ENCODE assay signal across 8 mouse cellular contexts in genomic region chr11:96645538-96646037, GRCm38 (mm10).
DNase-seq lines count a peak whose midpoint lies in the region; ATAC-seq and TF ChIP-seq lines count a peak whose summit lies in the region.
"Had no signal": no experiment of that assay in that cellular context is flagged by ENCODE, and none has a peak within 500 bp of the region (broad histone marks: within the 10 kb centered on the region; RNA-seq: fewer than 3 reads in every experiment).

No protein-coding gene starts in this region.

- 32% methylated on average over 10 of the region's 10 CpGs for WGBS in embryonic facial prominence, embryonic 11.5 days
- WGBS in heart, adult 2 months = 20% methylated on average over 10 of the region's 10 CpGs

- H3K4me1 ChIP-seq in embryonic facial prominence, embryonic 11.5 days (ENCODE audit: control insufficient read depth, insufficient read depth, low read length) = no peaks in the 10 kb centered on the region
- H3K4me1 ChIP-seq in heart, adult 2 months (ENCODE audit: control insufficient read depth, insufficient read depth, low read length) = peaks cover 9% of the 10 kb centered on the region

- 0 out of 2 replicates have a peak, but pooled peaks have one; percentile 12 for TF ChIP-seq EP300 in heart, adult 2 months (IDR thresholded peaks at IDR 0.05; ENCODE audit: insufficient read depth, low read depth, low read length)

- intact Hi-C loops in heart, adult 2 months (cut with DNase I) = no loop called here

- no peaks in the 10 kb centered on the region for H3K79me2 ChIP-seq in heart, adult 2 months (replicated peaks; ENCODE audit: control insufficient read depth, insufficient read depth, low read length)

- no peak for TF ChIP-seq POLR2A in heart, adult 2 months (IDR thresholded peaks at IDR 0.05; ENCODE audit: insufficient read depth, low read depth, low read length)

- H3K9me3 ChIP-seq in embryonic facial prominence, embryonic 11.5 days (replicated peaks; ENCODE audit: control insufficient read depth, low read length) = no peaks in the 10 kb centered on the region
- H3K9me3 ChIP-seq: lung, embryonic 15.5 days had no signal

- peak; percentile 60 for DNase-seq in adrenal gland, postnatal 14 days
- DNase-seq in embryonic facial prominence, embryonic 11.5 days (ENCODE audit: low spot score) = peak; percentile 71
- DNase-seq in heart, adult 2 months = peak; percentile 74 to 79
- peak; percentile 70 for DNase-seq in kidney, adult 9 months
- DNase-seq in liver = peak; percentile 15
- DNase-seq in right cerebral cortex, adult 2 months (ENCODE audit: low spot score in 2 of 2) = peak; percentile 59 to 65

- H3K4me3 ChIP-seq in embryonic facial prominence, embryonic 11.5 days (ENCODE audit: low read depth, low read length) = no peak overlapping the region
- H3K4me3 ChIP-seq in heart, adult 2 months = no peak overlapping the region
- H3K4me3 ChIP-seq: lung, embryonic 15.5 days had no signal

- no peak overlapping the region for H3K9ac ChIP-seq in embryonic facial prominence, embryonic 11.5 days (replicated peaks; ENCODE audit: low read length)
- H3K9ac ChIP-seq in heart, adult 2 months (ENCODE audit: low read depth, low read length) = no peak overlapping the region
- H3K9ac ChIP-seq: lung, embryonic 15.5 days had no signal

- H3K36me3 ChIP-seq in embryonic facial prominence, embryonic 11.5 days (replicated peaks; ENCODE audit: control insufficient read depth, insufficient read depth, low read depth, low read length) = no peaks in the 10 kb centered on the region
- H3K36me3 ChIP-seq in heart, adult 2 months (ENCODE audit: control insufficient read depth, insufficient read depth, low read length) = peaks cover 3% of the 10 kb centered on the region
- H3K36me3 ChIP-seq: lung, embryonic 15.5 days had no signal

- H3K27me3 ChIP-seq in embryonic facial prominence, embryonic 11.5 days (ENCODE audit: control insufficient read depth, insufficient read depth, low read length) = no peaks in the 10 kb centered on the region
- no peaks in the 10 kb centered on the region for H3K27me3 ChIP-seq in heart, adult 2 months (ENCODE audit: control insufficient read depth, insufficient read depth, low read length)
- H3K27me3 ChIP-seq: lung, embryonic 15.5 days had no signal

- TF ChIP-seq CTCF in heart, adult 2 months (IDR thresholded peaks at IDR 0.05) = no peak

- no peak for ATAC-seq in embryonic facial prominence, embryonic 11.5 days (replicated peaks; ENCODE audit: insufficient number of reproducible peaks, low FRiP score, low TSS enrichment, low read depth)
- no peak for ATAC-seq in erythroid progenitor cell, adult 5-6 weeks (replicated peaks; ENCODE audit: low FRiP score, poor library complexity, severe bottlenecking)

- H3K4me2 ChIP-seq in embryonic facial prominence, embryonic 11.5 days (ENCODE audit: low read depth, low read length) = no peak overlapping the region
- H3K4me2 ChIP-seq: lung, embryonic 15.5 days had no signal

- H3K27ac ChIP-seq in embryonic facial prominence, embryonic 11.5 days (replicated peaks; ENCODE audit: low read depth, low read length) = no peak overlapping the region
- H3K27ac ChIP-seq in heart, adult 2 months = peak overlapping the region; percentile 47

Comparison
In these comparisons a context has a peak if more than half of its experiments do, and no peak if none do; other contexts are left out.
1. DNase-seq: peak in every context shown above with its lines; median percentile 76 in heart, adult 2 months; 71 in embryonic facial prominence, embryonic 11.5 days; 70 in kidney, adult 9 months; 62 in right cerebral cortex, adult 2 months; 60 in adrenal gland, postnatal 14 days; 15 in liver.